ENCODE assay signal across 34 mouse cellular contexts in genomic region chr12:91820461-91820860, GRCm38 (mm10).
"Had no signal": no experiment of that assay in that cellular context is flagged by ENCODE, and none has a peak within 500 bp of the region (broad histone marks: within the 10 kb centered on the region; RNA-seq: fewer than 3 reads in every experiment).

No protein-coding gene starts in this region.

- ATAC-seq: hindbrain, embryonic 16.5 days; hindbrain, postnatal 0 days; inflammation-experienced regulatory T-cells, adult 6 months; intestine, embryonic 15.5 days; intestine, embryonic 16.5 days; intestine, postnatal 0 days had no signal

- H3K4me2 ChIP-seq: heart, embryonic 11.5 days; heart, embryonic 12.5 days; heart, embryonic 13.5 days; heart, embryonic 15.5 days; hindbrain, embryonic 12.5 days; hindbrain, embryonic 13.5 days; hindbrain, embryonic 14.5 days; hindbrain, embryonic 15.5 days; intestine, embryonic 15.5 days; kidney, embryonic 15.5 days had no signal

- H3K27ac ChIP-seq: heart, embryonic 13.5 days; heart, embryonic 15.5 days; hindbrain, embryonic 10.5 days; hindbrain, embryonic 12.5 days; hindbrain, embryonic 13.5 days; hindbrain, embryonic 14.5 days; hindbrain, embryonic 15.5 days; hindbrain, postnatal 0 days; intestine, embryonic 15.5 days; kidney, embryonic 15.5 days; kidney, postnatal 0 days; layer of hippocampus, adult 2 months; left cerebral cortex, adult 2 months had no signal

- H3K9ac ChIP-seq: heart, embryonic 12.5 days; heart, embryonic 13.5 days; heart, embryonic 15.5 days; hindbrain, embryonic 12.5 days; hindbrain, embryonic 13.5 days; hindbrain, embryonic 14.5 days; hindbrain, embryonic 15.5 days; intestine, embryonic 15.5 days; kidney, embryonic 15.5 days had no signal

- H3K9me3 ChIP-seq: heart, embryonic 12.5 days; heart, embryonic 13.5 days; heart, embryonic 15.5 days; hindbrain, embryonic 10.5 days; hindbrain, embryonic 12.5 days; hindbrain, embryonic 13.5 days; hindbrain, embryonic 15.5 days; intestine, embryonic 15.5 days; kidney, embryonic 15.5 days had no signal

- H3K4me3 ChIP-seq: heart, embryonic 12.5 days; heart, embryonic 13.5 days; heart, embryonic 15.5 days; hindbrain, embryonic 10.5 days; hindbrain, embryonic 12.5 days; hindbrain, embryonic 13.5 days; hindbrain, embryonic 15.5 days; intestine, embryonic 15.5 days; kidney, embryonic 15.5 days; layer of hippocampus, adult 2 months; left cerebral cortex, adult 2 months had no signal

- DNase-seq: heart, postnatal 10 days; heart, postnatal 14 days; heart, postnatal 36 days; kidney, adult 11 months; kidney, adult 18-20 months; kidney, adult 2 months; kidney, adult 8-10 months; kidney, adult 9 months; kidney, postnatal 10 days; kidney, postnatal 14 days; kidney, postnatal 25 days; kidney, postnatal 36 days; kidney, postnatal 4 days; layer of hippocampus, adult 9-11 months; layer of hippocampus, postnatal 36 days had no signal

- H3K4me1 ChIP-seq: heart, embryonic 12.5 days; heart, embryonic 13.5 days; heart, embryonic 15.5 days; hindbrain, embryonic 10.5 days; hindbrain, embryonic 12.5 days; hindbrain, embryonic 13.5 days; hindbrain, embryonic 15.5 days; intestine, embryonic 15.5 days; kidney, embryonic 15.5 days had no signal

- H3K27me3 ChIP-seq: heart, embryonic 12.5 days; heart, embryonic 13.5 days; heart, embryonic 15.5 days; hindbrain, embryonic 12.5 days; hindbrain, embryonic 13.5 days; hindbrain, embryonic 15.5 days; intestine, embryonic 15.5 days; kidney, embryonic 15.5 days had no signal
